Mouse (Mus musculus) kidney, postnatal 4 days (tissue): Measurements from ENCODE around the gene Lep.

ENCODE experiments used
- DNase-seq, 2 experiments: peaks; one replicate each; pipeline ENCODE4 v3.0.0; 2021; ENCODE audit warnings: mixed read lengths in 2 of 2

The Lep gene

GRCm38 (mm10) chr6:29118963-29119362 lies 58.9 kb downstream of the Lep start:
- DNase-seq: no peak

GRCm38 (mm10) chr6:29119990-29120389 lies 60.0 kb downstream of the Lep start:
- DNase-seq: no peak
